Mouse (Mus musculus): ENCODE data around the gene Mettl8. TPM values are rescaled to one million over a fixed set of nuclear protein-coding genes. Genes with fewer than 3 reads are reported as not detected.

The Mettl8 gene
- polyA plus RNA-seq, 1 experiment = 5.4 TPM

DNA sequence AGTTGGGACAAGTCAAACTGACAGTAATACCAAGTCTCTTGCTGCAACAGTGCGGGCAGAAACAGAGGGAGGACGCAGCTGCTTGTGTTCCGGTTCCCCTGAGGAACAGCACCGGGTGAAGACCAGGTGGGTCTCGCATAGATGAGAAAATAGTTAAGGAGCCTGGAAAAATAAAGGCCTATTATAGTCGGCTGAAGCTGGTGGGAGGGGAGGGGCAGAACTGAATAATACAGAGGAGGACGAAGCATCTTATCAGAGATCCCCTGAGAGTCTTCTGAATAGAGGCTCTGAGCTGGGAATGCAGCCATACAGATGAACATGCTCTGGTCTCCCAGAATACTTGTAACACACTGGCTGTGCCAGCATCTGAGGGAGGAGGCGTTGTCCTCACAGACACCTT lies 21.4 kb downstream of the Mettl8 start:
- DNase-seq (ENCODE audit: low read depth) = no peak

DNA sequence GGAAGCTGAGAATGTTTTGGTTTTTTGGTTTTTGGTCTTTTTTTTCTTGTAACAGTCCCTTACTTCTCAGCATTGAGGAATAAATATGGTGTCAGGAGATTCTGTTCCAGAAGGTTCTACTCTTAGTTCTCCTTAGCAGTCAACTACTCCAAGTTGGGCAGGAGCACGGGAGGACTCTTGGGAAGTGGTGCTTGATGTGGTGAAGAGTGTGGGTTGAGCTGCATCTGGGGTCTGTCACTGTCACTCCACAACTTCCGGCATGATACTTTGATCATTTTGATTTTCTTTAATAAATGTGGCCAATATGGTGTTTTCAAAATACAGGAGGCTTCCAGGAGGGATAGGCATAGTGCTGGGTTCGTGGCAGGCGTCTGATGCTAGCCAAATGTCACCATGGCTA lies 22.4 kb downstream of the Mettl8 start:
- no peak for DNase-seq (ENCODE audit: low read depth)

GRCm38 (mm10) chr2:71031973-71032794 lies 23.2 kb downstream of the Mettl8 start:
- no peak for DNase-seq (ENCODE audit: low read depth)

GRCm38 (mm10) chr2:71030663-71031062 lies 24.7 kb downstream of the Mettl8 start:
- no peak for DNase-seq (ENCODE audit: low read depth)

DNA sequence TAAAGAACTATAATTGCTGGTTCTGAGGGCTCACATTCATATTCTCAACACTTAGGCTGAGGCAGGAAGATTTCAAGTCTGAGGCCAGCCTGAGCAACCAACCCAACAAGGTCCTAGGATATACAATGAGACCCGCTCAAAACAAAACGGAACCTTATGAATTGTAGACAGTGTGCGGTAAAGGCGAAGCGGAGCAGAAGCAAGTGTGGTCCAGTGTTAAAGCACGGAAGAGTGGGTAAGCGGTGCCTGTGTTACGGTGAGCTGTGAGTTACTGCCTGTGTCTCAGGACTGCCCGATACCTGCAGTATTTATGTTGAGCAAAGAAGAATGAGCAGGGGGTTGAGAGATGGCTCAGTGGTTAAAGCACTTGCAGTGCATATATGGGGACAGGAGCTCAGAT lies 27.8 kb downstream of the Mettl8 start:
- DNase-seq (ENCODE audit: low read depth) = no peak

GRCm38 (mm10) chr2:71026787-71027186 lies 28.6 kb downstream of the Mettl8 start:
- DNase-seq (ENCODE audit: low read depth) = no peak

- DNase-seq (ENCODE audit: low read depth) = no peak
Observed at GRCm38 (mm10) chr2:71025576-71026315, 29.6 kb downstream of the Mettl8 start.

DNA sequence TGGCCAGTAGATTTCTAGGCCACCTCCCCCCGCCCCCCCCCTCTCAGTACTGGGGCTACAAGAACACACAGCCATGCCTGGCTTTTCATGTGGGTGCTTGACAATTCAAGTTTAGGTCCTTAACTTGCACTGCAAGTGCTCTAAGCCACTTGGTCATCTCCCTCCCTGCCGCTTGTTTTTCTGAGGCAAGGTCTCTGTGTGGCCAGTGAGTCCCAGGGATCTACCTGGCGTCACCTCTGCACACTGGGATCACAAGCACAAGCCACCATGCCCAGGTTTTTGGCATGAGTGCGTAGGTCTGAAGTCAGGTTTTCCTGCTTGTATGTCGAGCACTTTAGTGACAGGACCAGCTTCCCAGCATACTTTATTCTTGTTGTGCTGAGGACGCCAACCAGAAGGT lies 31.4 kb downstream of the Mettl8 start:
- no peak for DNase-seq (ENCODE audit: low read depth)

- no peak for DNase-seq (ENCODE audit: low read depth)
Observed at GRCm38 (mm10) chr2:71022991-71023390, 32.4 kb downstream of the Mettl8 start.

DNA sequence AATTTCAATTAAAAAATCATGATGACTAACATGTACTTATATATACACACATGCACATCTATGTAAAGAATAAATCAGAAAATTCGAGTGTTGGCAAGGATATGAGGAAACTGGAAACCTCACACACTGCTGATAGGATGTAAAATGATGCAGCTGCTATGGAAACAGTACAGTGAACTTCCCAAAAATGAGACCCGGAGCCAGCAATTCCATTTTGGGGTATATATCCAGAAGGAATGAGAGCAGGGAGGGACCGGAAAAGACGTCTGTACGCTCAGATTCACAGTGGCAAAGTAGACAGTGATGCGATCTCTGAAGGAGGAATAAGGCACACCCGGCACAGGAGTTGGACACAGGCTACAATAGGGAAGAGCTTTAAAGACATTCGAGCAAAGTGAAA lies 34.7 kb downstream of the Mettl8 start:
- no peak for DNase-seq (ENCODE audit: low read depth)

- DNase-seq (ENCODE audit: low read depth) = no peak
Observed at GRCm38 (mm10) chr2:71019704-71020375, 35.5 kb downstream of the Mettl8 start.

DNA sequence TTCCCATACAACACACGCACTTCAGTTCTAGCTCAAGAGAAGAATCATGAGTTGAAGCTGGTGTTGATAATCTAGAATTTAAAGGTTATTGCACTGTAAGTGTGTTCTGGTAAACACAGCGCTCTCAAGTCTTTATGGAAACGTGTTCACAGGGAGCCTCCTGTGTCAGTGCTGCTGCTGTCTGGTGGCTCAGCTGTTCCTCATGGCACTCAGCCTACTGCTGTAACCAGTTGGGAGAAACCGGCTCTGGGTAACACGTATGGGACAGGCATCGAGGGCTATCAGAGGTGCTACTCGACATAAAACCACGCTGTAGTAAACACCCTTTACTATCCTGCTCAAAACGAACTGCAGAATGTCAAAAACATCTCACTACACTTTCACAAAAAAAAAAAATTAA lies 36.1 kb downstream of the Mettl8 start:
- no peak for DNase-seq (ENCODE audit: low read depth)

DNA sequence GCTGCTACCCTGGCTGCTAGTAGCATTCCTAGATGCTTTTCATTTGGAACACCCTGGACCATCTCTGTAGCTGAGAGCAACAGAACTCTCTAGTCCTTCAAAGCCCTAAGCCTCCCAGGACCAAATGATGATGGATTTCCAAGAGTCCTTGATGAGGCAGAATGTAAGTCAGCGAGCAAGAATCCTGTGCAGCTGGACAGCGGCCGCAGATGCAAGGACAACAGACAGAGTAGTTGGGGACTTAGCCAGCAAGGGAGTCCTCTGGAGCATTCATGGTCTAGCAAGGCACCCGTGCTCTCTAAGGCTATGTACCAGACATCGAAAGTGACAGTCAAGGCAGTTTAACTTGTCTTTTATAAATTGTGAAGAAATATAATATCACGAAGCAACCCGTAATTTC lies 41.9 kb downstream of the Mettl8 start:
- no peak for DNase-seq (ENCODE audit: low read depth)

GRCm38 (mm10) chr2:71011816-71012215 lies 43.6 kb downstream of the Mettl8 start:
- peak; percentile 40 for DNase-seq (ENCODE audit: low read depth)

- DNase-seq (ENCODE audit: low read depth) = no peak
Observed at GRCm38 (mm10) chr2:71004354-71004753, 51.0 kb downstream of the Mettl8 start.

DNA sequence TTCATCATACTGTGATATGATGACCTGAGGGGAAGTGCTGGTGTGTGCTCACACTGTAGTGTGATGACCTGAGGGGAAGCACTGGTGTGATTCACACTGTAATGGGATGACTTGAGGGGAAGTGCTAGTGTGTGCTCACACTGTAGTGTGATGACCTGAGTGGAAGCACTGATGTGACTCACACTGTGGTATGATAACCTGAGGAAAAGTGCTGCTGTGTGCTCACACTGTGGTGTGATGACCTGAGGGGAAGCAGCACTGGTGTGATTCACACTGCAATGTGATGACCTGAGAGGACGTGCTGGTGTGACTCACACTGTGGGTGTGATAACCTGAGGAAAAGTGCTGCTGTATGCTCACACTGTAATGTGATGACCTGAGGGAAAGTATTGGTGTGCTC lies 52.9 kb downstream of the Mettl8 start:
- no peak for DNase-seq (ENCODE audit: low read depth)

GRCm38 (mm10) chr2:70998771-70999170 lies 56.6 kb downstream of the Mettl8 start:
- DNase-seq (ENCODE audit: low read depth) = no peak

DNA sequence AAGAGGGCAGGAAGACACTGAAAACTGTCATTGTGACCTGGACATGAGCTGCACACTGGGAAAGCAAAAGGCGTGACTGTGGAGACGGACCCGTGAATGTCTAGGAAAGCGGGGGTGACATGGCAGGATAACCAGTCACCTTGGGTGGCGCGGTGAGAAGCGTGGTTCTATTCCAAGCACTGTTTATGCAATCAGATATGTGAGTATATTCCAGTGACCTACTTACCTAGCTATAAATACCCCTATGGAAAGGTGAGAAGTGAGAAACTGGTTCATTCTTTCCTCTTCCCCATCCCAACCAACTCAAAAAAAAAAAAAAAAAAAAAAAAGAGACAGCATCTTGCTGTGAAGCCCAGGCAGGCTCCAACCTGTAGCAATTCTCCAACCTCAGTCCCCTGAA lies 58.9 kb downstream of the Mettl8 start:
- DNase-seq (ENCODE audit: low read depth) = no peak

DNA sequence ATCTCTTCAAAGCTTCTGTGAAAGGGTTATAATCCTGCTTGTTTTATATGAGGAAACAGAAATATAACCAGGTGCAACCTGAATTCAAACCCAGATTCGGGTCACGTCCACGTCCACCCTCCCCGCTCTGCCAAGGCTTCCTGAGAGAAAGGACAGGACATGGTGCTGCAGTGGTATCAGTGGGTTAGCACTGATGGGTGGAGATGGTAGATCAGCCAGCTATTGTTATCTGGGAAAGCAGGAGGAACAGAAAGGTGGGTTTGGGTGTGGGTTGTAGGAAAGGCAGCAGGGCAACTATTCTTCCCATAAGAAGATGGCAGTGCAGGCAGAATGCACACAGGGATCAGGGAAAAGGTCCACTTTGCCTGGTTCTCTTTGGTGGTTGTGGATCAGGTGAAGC lies 59.5 kb downstream of the Mettl8 start:
- DNase-seq (ENCODE audit: low read depth) = no peak

DNA sequence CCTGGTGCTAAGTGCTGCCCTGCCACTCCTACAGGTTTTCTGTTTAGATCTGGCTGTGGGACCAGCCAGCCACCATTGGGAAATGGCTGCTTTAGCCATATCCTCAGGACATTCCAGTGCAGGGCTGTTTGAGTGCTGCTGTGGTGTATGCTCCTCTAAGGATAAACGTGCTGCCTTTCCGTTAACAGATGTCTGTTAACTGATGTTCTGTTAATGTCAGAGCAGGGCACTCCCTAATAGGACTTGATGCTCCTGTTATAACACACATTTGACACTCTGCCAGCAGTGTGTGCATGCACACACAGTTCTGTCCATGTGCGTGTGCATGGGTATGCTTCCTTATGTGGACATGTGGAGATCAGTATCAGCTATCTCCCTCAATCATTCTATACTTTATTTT lies 61.6 kb downstream of the Mettl8 start:
- DNase-seq (ENCODE audit: low read depth) = no peak

GRCm38 (mm10) chr2:70992715-70993114 lies 62.7 kb downstream of the Mettl8 start:
- no peak for DNase-seq (ENCODE audit: low read depth)

DNA sequence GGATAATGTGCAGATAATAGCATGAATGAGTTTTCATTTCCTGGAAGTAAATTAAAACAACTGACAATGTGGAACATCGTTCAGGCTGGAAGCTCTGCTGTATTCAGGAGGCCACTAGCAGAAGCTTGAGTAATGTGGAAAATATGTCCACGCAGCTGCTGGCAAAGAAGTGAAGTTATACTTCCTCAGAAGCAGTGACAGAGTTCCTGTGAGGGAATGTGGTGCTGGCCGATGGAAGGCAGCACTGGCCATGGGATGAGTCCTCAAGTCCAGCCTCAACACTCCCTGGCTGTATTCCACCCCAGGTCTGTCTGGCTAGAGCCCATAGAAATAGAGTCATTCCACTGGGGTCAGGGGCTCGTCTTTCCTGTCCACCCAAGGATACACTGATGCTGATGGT lies 65.2 kb downstream of the Mettl8 start:
- DNase-seq (ENCODE audit: low read depth) = no peak

All from gonadal fat pad, adult 2 months (tissue).